ENCODE assay signal across 8 mouse cellular contexts in the genomic region with DNA sequence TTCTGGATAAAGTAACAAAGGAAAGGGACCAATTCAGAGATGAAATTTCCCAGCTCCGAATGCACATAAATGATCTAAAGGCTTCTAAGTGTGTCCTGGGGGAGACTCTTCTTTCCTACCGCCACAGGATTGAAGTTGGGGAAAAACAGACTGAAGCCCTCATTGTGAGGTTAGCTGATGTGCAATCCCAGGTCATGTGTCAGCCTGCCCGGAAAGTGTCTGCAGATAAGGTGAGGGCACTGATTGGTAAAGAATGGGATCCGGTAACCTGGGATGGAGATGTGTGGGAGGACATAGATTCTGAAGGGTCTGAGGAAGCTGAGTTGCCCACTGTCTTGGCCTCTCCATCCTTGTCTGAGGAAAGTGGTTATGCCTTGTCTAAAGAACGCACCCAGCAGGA. TPM values are rescaled to one million over a fixed set of nuclear protein-coding genes. Genes with fewer than 3 reads are reported as not detected.
A peak's percentile ranks its signal among the peaks of the same experiment; 100 is the strongest.
DNase-seq lines count a peak whose midpoint lies in the region; ATAC-seq and TF ChIP-seq lines count a peak whose summit lies in the region.

No protein-coding gene starts in this region.

- H3K9me3 ChIP-seq in kidney, postnatal 0 days (replicated peaks; ENCODE audit: low read length), result no peaks in the 10 kb centered on the region
- H3K9me3 ChIP-seq in embryonic facial prominence, embryonic 11.5 days (replicated peaks; ENCODE audit: control insufficient read depth, low read length), result no peaks in the 10 kb centered on the region
- no peaks in the 10 kb centered on the region for H3K9me3 ChIP-seq in intestine, embryonic 15.5 days
- no peaks in the 10 kb centered on the region for H3K9me3 ChIP-seq in neural tube, embryonic 11.5 days (ENCODE audit: control insufficient read depth, low read length)

- H3K4me1 ChIP-seq in kidney, postnatal 0 days (replicated peaks; ENCODE audit: insufficient read depth, low read length), result peaks cover 19% of the 10 kb centered on the region
- no peaks in the 10 kb centered on the region for H3K4me1 ChIP-seq in embryonic facial prominence, embryonic 11.5 days (ENCODE audit: control insufficient read depth, insufficient read depth, low read length)
- H3K4me1 ChIP-seq in intestine, embryonic 15.5 days (replicated peaks), result peaks cover 14% of the 10 kb centered on the region
- H3K4me1 ChIP-seq in neural tube, embryonic 11.5 days (ENCODE audit: control insufficient read depth, insufficient read depth, low read length), result peaks cover 14% of the 10 kb centered on the region

- no peak for TF ChIP-seq CTCF in kidney, postnatal 0 days (IDR thresholded peaks at IDR 0.05; ENCODE audit: low read depth)

- no peak overlapping the region for H3K27ac ChIP-seq in kidney, postnatal 0 days
- H3K27ac ChIP-seq in embryonic facial prominence, embryonic 11.5 days (replicated peaks; ENCODE audit: low read depth, low read length), result no peak overlapping the region
- peak overlapping the region; percentile 36 for H3K27ac ChIP-seq in intestine, embryonic 15.5 days
- H3K27ac ChIP-seq in neural tube, embryonic 11.5 days (ENCODE audit: low read depth, low read length), result no peak overlapping the region

- peaks cover 20% of the 10 kb centered on the region; the same call in 1 of the 2 replicates for H3K36me3 ChIP-seq in kidney, postnatal 0 days (ENCODE audit: insufficient read depth, low read length)
- H3K36me3 ChIP-seq in embryonic facial prominence, embryonic 11.5 days (replicated peaks; ENCODE audit: control insufficient read depth, insufficient read depth, low read depth, low read length), result peaks cover 2% of the 10 kb centered on the region
- H3K36me3 ChIP-seq in intestine, embryonic 15.5 days, result peaks cover 29% of the 10 kb centered on the region
- H3K36me3 ChIP-seq in neural tube, embryonic 11.5 days (ENCODE audit: control insufficient read depth, insufficient read depth, low read length), result peaks cover 7% of the 10 kb centered on the region

- 5% methylated on average over 5 of the region's 5 CpGs for WGBS in kidney, postnatal 0 days
- WGBS in embryonic facial prominence, embryonic 11.5 days, result 19% methylated on average over 5 of the region's 5 CpGs
- WGBS in intestine, embryonic 15.5 days, result 6% methylated on average over 5 of the region's 5 CpGs
- WGBS in neural tube, embryonic 11.5 days, result 16% methylated on average over 5 of the region's 5 CpGs

- DNase-seq in kidney, postnatal 0 days (ENCODE audit: low spot score), result no peak
- no peak for DNase-seq in kidney, adult 11 months
- no peak for DNase-seq in embryonic facial prominence, embryonic 11.5 days (ENCODE audit: low spot score)
- no peak for DNase-seq in neural tube, embryonic 11.5 days (ENCODE audit: low spot score)
- no peak for DNase-seq in gastrocnemius, postnatal 4 days (ENCODE audit: low spot score in 2 of 2)
- DNase-seq in right cerebral cortex, postnatal 36 days (ENCODE audit: low spot score in 2 of 2), result no peak
- DNase-seq in gastrocnemius, postnatal 10 days, result no peak

- no peaks in the 10 kb centered on the region for H3K27me3 ChIP-seq in kidney, postnatal 0 days (ENCODE audit: insufficient read depth, low read length)
- no peaks in the 10 kb centered on the region for H3K27me3 ChIP-seq in embryonic facial prominence, embryonic 11.5 days (ENCODE audit: control insufficient read depth, insufficient read depth, low read length)
- H3K27me3 ChIP-seq in intestine, embryonic 15.5 days (replicated peaks), result no peaks in the 10 kb centered on the region
- H3K27me3 ChIP-seq in neural tube, embryonic 11.5 days (ENCODE audit: control insufficient read depth, insufficient read depth, low read length), result no peaks in the 10 kb centered on the region

- peak overlapping the region; percentile 62 for H3K4me2 ChIP-seq in kidney, postnatal 0 days (ENCODE audit: low read length)
- peak overlapping the region; percentile 68 for H3K4me2 ChIP-seq in embryonic facial prominence, embryonic 11.5 days (ENCODE audit: low read depth, low read length)
- H3K4me2 ChIP-seq in intestine, embryonic 15.5 days (replicated peaks), result peak overlapping the region; percentile 77
- H3K4me2 ChIP-seq in neural tube, embryonic 11.5 days (ENCODE audit: low read depth), result peak overlapping the region; percentile 81

- no peak for ATAC-seq in kidney, postnatal 0 days (replicated peaks; ENCODE audit: low FRiP score, low read depth)
- no peak for ATAC-seq in embryonic facial prominence, embryonic 11.5 days (replicated peaks; ENCODE audit: insufficient number of reproducible peaks, low FRiP score, low TSS enrichment, low read depth)
- no peak for ATAC-seq in intestine, embryonic 15.5 days
- ATAC-seq in neural tube, embryonic 11.5 days (ENCODE audit: insufficient read depth, low FRiP score, low TSS enrichment), result no peak

- peak overlapping the region; percentile 48 for H3K9ac ChIP-seq in kidney, postnatal 0 days (ENCODE audit: low read depth, low read length)
- H3K9ac ChIP-seq in embryonic facial prominence, embryonic 11.5 days (replicated peaks; ENCODE audit: low read length), result peak overlapping the region; percentile 58
- peak overlapping the region; percentile 60 for H3K9ac ChIP-seq in intestine, embryonic 15.5 days
- H3K9ac ChIP-seq in neural tube, embryonic 11.5 days (ENCODE audit: low read length), result peak overlapping the region; percentile 70

- peak overlapping the region; percentile 88 for H3K4me3 ChIP-seq in kidney, postnatal 0 days (replicated peaks; ENCODE audit: low read depth, low read length)
- peak overlapping the region; percentile 67 for H3K4me3 ChIP-seq in embryonic facial prominence, embryonic 11.5 days (ENCODE audit: low read depth, low read length)
- peak overlapping the region; percentile 89 for H3K4me3 ChIP-seq in intestine, embryonic 15.5 days (replicated peaks)
- peak overlapping the region; percentile 92 for H3K4me3 ChIP-seq in neural tube, embryonic 11.5 days (ENCODE audit: low read depth, low read length)

RNA-seq across cellular contexts. Expression of a gene that starts 0.5 kb away (rescaled TPM):
- polyA plus RNA-seq in kidney, postnatal 0 days (2015; fragmentation: Nextera tagmentation; extraction: Ambion mirVana), result 3.8 and 4.3 TPM in 2 replicates
- 14.7 and 15.6 TPM in 2 replicates for polyA plus RNA-seq in embryonic facial prominence, embryonic 11.5 days (2014; fragmentation: Nextera tagmentation; extraction: Ambion mirVana)
- polyA plus RNA-seq in intestine, embryonic 15.5 days (2015; fragmentation: Nextera tagmentation; extraction: Ambion mirVana), result 9.6 and 9.8 TPM in 2 replicates
- 12.7 and 15.4 TPM in 2 replicates for polyA plus RNA-seq in neural tube, embryonic 11.5 days (2014; fragmentation: Nextera tagmentation; extraction: Ambion mirVana)
- total RNA-seq in gastrocnemius, postnatal 4 days (2021), result 1 to 10 TPM; 6.3 to 6.4 TPM
- total RNA-seq in gastrocnemius, postnatal 10 days (2021), result 1 to 10 TPM; 3.2 to 4.6 TPM

RNA-seq across cellular contexts. Expression of a gene that starts 0.6 kb away (rescaled TPM):
- 29.4 and 30.6 TPM in 2 replicates for polyA plus RNA-seq in kidney, postnatal 0 days (2015; fragmentation: Nextera tagmentation; extraction: Ambion mirVana)
- polyA plus RNA-seq in embryonic facial prominence, embryonic 11.5 days (2014; fragmentation: Nextera tagmentation; extraction: Ambion mirVana), result 27.6 and 30.0 TPM in 2 replicates
- 33.1 and 35.6 TPM in 2 replicates for polyA plus RNA-seq in intestine, embryonic 15.5 days (2015; fragmentation: Nextera tagmentation; extraction: Ambion mirVana)
- 35.1 and 37.2 TPM in 2 replicates for polyA plus RNA-seq in neural tube, embryonic 11.5 days (2014; fragmentation: Nextera tagmentation; extraction: Ambion mirVana)
- 10 to 100 TPM in 1 of 2 experiments, 1 to 10 TPM in 1; 9.9 to 12.4 TPM for total RNA-seq in gastrocnemius, postnatal 4 days (2021)
- 1 to 10 TPM; 6.2 to 9.2 TPM for total RNA-seq in gastrocnemius, postnatal 10 days (2021)

RNA-seq across cellular contexts. Expression of a gene that starts 21.1 kb away (rescaled TPM):
- polyA plus RNA-seq in kidney, postnatal 0 days (2015; fragmentation: Nextera tagmentation; extraction: Ambion mirVana), result 4.7 and 5.5 TPM in 2 replicates
- polyA plus RNA-seq in embryonic facial prominence, embryonic 11.5 days (2014; fragmentation: Nextera tagmentation; extraction: Ambion mirVana), result 5.0 and 6.1 TPM in 2 replicates
- polyA plus RNA-seq in intestine, embryonic 15.5 days (2015; fragmentation: Nextera tagmentation; extraction: Ambion mirVana), result 4.6 and 4.7 TPM in 2 replicates
- 5.0 and 5.8 TPM in 2 replicates for polyA plus RNA-seq in neural tube, embryonic 11.5 days (2014; fragmentation: Nextera tagmentation; extraction: Ambion mirVana)
- total RNA-seq in gastrocnemius, postnatal 4 days (2021), result 1 to 10 TPM; 9.0 to 9.7 TPM
- total RNA-seq in gastrocnemius, postnatal 10 days (2021), result 1 to 10 TPM; 7.2 to 8.5 TPM

RNA-seq across cellular contexts. Expression of a gene that starts 35.3 kb away (rescaled TPM):
- polyA plus RNA-seq in kidney, postnatal 0 days (2015; fragmentation: Nextera tagmentation; extraction: Ambion mirVana), result 28.9 and 33.8 TPM in 2 replicates
- polyA plus RNA-seq in embryonic facial prominence, embryonic 11.5 days (2014; fragmentation: Nextera tagmentation; extraction: Ambion mirVana), result 23.1 and 28.0 TPM in 2 replicates
- 42.4 and 42.5 TPM in 2 replicates for polyA plus RNA-seq in intestine, embryonic 15.5 days (2015; fragmentation: Nextera tagmentation; extraction: Ambion mirVana)
- 47.5 and 50.0 TPM in 2 replicates for polyA plus RNA-seq in neural tube, embryonic 11.5 days (2014; fragmentation: Nextera tagmentation; extraction: Ambion mirVana)
- total RNA-seq in gastrocnemius, postnatal 4 days (2021), result 100 to 1,000 TPM; 200 to 231 TPM
- 100 to 1,000 TPM; 254 to 282 TPM for total RNA-seq in gastrocnemius, postnatal 10 days (2021)

RNA-seq across cellular contexts. Expression of a gene that starts 59.6 kb away (rescaled TPM):
- 10.7 and 12.0 TPM in 2 replicates for polyA plus RNA-seq in kidney, postnatal 0 days (2015; fragmentation: Nextera tagmentation; extraction: Ambion mirVana)
- polyA plus RNA-seq in embryonic facial prominence, embryonic 11.5 days (2014; fragmentation: Nextera tagmentation; extraction: Ambion mirVana), result 10.6 and 11.0 TPM in 2 replicates
- polyA plus RNA-seq in intestine, embryonic 15.5 days (2015; fragmentation: Nextera tagmentation; extraction: Ambion mirVana), result 10.8 and 11.9 TPM in 2 replicates
- 7.2 and 7.5 TPM in 2 replicates for polyA plus RNA-seq in neural tube, embryonic 11.5 days (2014; fragmentation: Nextera tagmentation; extraction: Ambion mirVana)
- total RNA-seq in gastrocnemius, postnatal 4 days (2021), result 1 to 10 TPM; 2.5 to 3.2 TPM
- total RNA-seq in gastrocnemius, postnatal 10 days (2021), result 1 to 10 TPM; 1.5 to 2.3 TPM
